Mouse (Mus musculus): ENCODE data around the gene Haus5. TPM values are rescaled to one million over a fixed set of nuclear protein-coding genes. Genes with fewer than 3 reads are reported as not detected.

Haus5 gene
- polyA plus RNA-seq, 1 experiment from 2014 or later: 57.7 TPM

DNA sequence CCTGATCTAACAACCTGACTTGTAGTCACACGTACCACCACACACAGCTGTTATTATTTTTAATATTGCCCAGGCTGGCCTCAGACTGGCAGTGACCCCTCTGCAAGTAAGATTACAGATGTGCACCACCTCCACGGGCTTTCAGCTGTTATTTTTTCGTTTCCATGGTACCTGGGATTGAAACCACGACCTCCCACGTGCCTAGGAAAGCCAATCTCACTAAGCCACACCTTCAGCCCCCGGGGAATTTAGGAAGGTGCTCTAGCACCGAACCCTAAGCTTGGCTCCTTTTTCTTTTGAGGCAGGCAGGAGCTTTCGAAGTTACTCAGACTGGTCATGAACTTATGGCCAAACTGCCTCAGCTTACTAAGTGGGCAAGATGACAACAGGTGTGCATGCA lies 60.4 kb downstream of the Haus5 start:
- no peaks in the 10 kb centered on the region for H3K27me3 ChIP-seq (ENCODE audit: control insufficient read depth, insufficient read depth, low read length)
- no peak for ATAC-seq (ENCODE audit: insufficient read depth, low FRiP score, low TSS enrichment)
- H3K4me1 ChIP-seq (ENCODE audit: control insufficient read depth, insufficient read depth, low read length): no peaks in the 10 kb centered on the region
- H3K4me3 ChIP-seq (ENCODE audit: low read depth, low read length): no peak overlapping the region
- H3K36me3 ChIP-seq (ENCODE audit: control insufficient read depth, insufficient read depth, low read length): no peaks in the 10 kb centered on the region
- H3K27ac ChIP-seq (ENCODE audit: low read depth, low read length): no peak overlapping the region
- 64% methylated on average over 8 of the region's 8 CpGs for WGBS
- no peak for DNase-seq (ENCODE audit: low spot score)
- H3K9me3 ChIP-seq (ENCODE audit: control insufficient read depth, low read length): no peaks in the 10 kb centered on the region
- no peak overlapping the region for H3K4me2 ChIP-seq (ENCODE audit: low read depth)
- H3K9ac ChIP-seq (ENCODE audit: low read length): no peak overlapping the region

Other genes with a start within 250 kb of the Haus5 start
- gene Hcst, start 245.1 kb downstream of the Haus5 start, polyA plus RNA-seq (2014; fragmentation: Nextera tagmentation; extraction: Ambion mirVana): not detected in 2 replicates
- 0.84 and 0.99 TPM in 2 replicates for gene Nfkbid, start 243.3 kb downstream of the Haus5 start, polyA plus RNA-seq (2014; fragmentation: Nextera tagmentation; extraction: Ambion mirVana)
- 150 and 165 TPM in 2 replicates for gene Aplp1, start 219.5 kb downstream of the Haus5 start, polyA plus RNA-seq (2014; fragmentation: Nextera tagmentation; extraction: Ambion mirVana)
- gene Kirrel2, start 207.3 kb downstream of the Haus5 start, polyA plus RNA-seq (2014; fragmentation: Nextera tagmentation; extraction: Ambion mirVana): 19.0 and 19.6 TPM in 2 replicates
- gene Nphs1, start 206.7 kb downstream of the Haus5 start, polyA plus RNA-seq (2014; fragmentation: Nextera tagmentation; extraction: Ambion mirVana): 1.8 and 3.4 TPM in 2 replicates
- gene Prodh2, start 171.4 kb downstream of the Haus5 start, polyA plus RNA-seq (2014; fragmentation: Nextera tagmentation; extraction: Ambion mirVana): not detected in 2 replicates
- gene Arhgap33, start 129.9 kb downstream of the Haus5 start, polyA plus RNA-seq (2014; fragmentation: Nextera tagmentation; extraction: Ambion mirVana): 48.8 and 51.1 TPM in 2 replicates
- gene Hspb6, start 112.8 kb downstream of the Haus5 start, polyA plus RNA-seq (2014; fragmentation: Nextera tagmentation; extraction: Ambion mirVana): 3.7 and 4.4 TPM in 2 replicates
- 8.6 and 12.1 TPM in 2 replicates for gene Proser3, start 112.7 kb downstream of the Haus5 start, polyA plus RNA-seq (2014; fragmentation: Nextera tagmentation; extraction: Ambion mirVana)
- 46.2 and 47.0 TPM in 2 replicates for gene Lin37, start 105.2 kb downstream of the Haus5 start, polyA plus RNA-seq (2014; fragmentation: Nextera tagmentation; extraction: Ambion mirVana)
- 90.6 and 95.5 TPM in 2 replicates for gene U2af1l4, start 101.7 kb downstream of the Haus5 start, polyA plus RNA-seq (2014; fragmentation: Nextera tagmentation; extraction: Ambion mirVana)
- gene Gm49396, start 101.7 kb downstream of the Haus5 start, polyA plus RNA-seq (2014; fragmentation: Nextera tagmentation; extraction: Ambion mirVana): 7.3 and 7.6 TPM in 2 replicates
- 97.8 and 106 TPM in 2 replicates for gene Psenen, start 101.4 kb downstream of the Haus5 start, polyA plus RNA-seq (2014; fragmentation: Nextera tagmentation; extraction: Ambion mirVana)
- gene Igflr1, start 99.6 kb downstream of the Haus5 start, polyA plus RNA-seq (2014; fragmentation: Nextera tagmentation; extraction: Ambion mirVana): 1.3 and 3.6 TPM in 2 replicates
- 11.5 and 11.9 TPM in 2 replicates for gene Kmt2b, start 76.3 kb downstream of the Haus5 start, polyA plus RNA-seq (2014; fragmentation: Nextera tagmentation; extraction: Ambion mirVana)
- gene Zbtb32, start 66.1 kb downstream of the Haus5 start, polyA plus RNA-seq (2014; fragmentation: Nextera tagmentation; extraction: Ambion mirVana): 0.18 TPM in 1 of 2 replicates, not detected in the other
- 4.8 TPM in 2 replicates for gene Upk1a, start 52.1 kb downstream of the Haus5 start, polyA plus RNA-seq (2014; fragmentation: Nextera tagmentation; extraction: Ambion mirVana)
- gene Cox6b1, start 38.8 kb downstream of the Haus5 start, polyA plus RNA-seq (2014; fragmentation: Nextera tagmentation; extraction: Ambion mirVana): 786 and 833 TPM in 2 replicates
- not detected in 2 replicates for gene Etv2, start 29.1 kb downstream of the Haus5 start, polyA plus RNA-seq (2014; fragmentation: Nextera tagmentation; extraction: Ambion mirVana)
- 133 and 134 TPM in 2 replicates for gene Rbm42, start 14.7 kb downstream of the Haus5 start, polyA plus RNA-seq (2014; fragmentation: Nextera tagmentation; extraction: Ambion mirVana)
- not detected in 2 replicates for gene Pmis2, start 6.6 kb upstream of the Haus5 start, polyA plus RNA-seq (2014; fragmentation: Nextera tagmentation; extraction: Ambion mirVana)
- 0.58 TPM in 1 of 2 replicates, not detected in the other for gene 2200002J24Rik, start 33.9 kb upstream of the Haus5 start, polyA plus RNA-seq (2014; fragmentation: Nextera tagmentation; extraction: Ambion mirVana)
- 0.81 and 0.84 TPM in 2 replicates for gene Atp4a, start 47.2 kb upstream of the Haus5 start, polyA plus RNA-seq (2014; fragmentation: Nextera tagmentation; extraction: Ambion mirVana)
- gene Tmem147, start 64.5 kb upstream of the Haus5 start, polyA plus RNA-seq (2014; fragmentation: Nextera tagmentation; extraction: Ambion mirVana): 167 and 172 TPM in 2 replicates
- 0.27 and 0.88 TPM in 2 replicates for gene Gapdhs, start 78.7 kb upstream of the Haus5 start, polyA plus RNA-seq (2014; fragmentation: Nextera tagmentation; extraction: Ambion mirVana)
- gene Sbsn, start 86.5 kb upstream of the Haus5 start, polyA plus RNA-seq (2014; fragmentation: Nextera tagmentation; extraction: Ambion mirVana): 0.09 and 0.74 TPM in 2 replicates
- not detected in 2 replicates for gene Dmkn, start 98.8 kb upstream of the Haus5 start, polyA plus RNA-seq (2014; fragmentation: Nextera tagmentation; extraction: Ambion mirVana)
- gene Krtdap, start 122.9 kb upstream of the Haus5 start, polyA plus RNA-seq (2014; fragmentation: Nextera tagmentation; extraction: Ambion mirVana): not detected in 2 replicates
- not detected in 2 replicates for gene Ffar2, start 158.8 kb upstream of the Haus5 start, polyA plus RNA-seq (2014; fragmentation: Nextera tagmentation; extraction: Ambion mirVana)
- not detected in 2 replicates for gene Ffar3, start 191.2 kb upstream of the Haus5 start, polyA plus RNA-seq (2014; fragmentation: Nextera tagmentation; extraction: Ambion mirVana)
- 0.05 TPM in 1 of 2 replicates, not detected in the other for gene Ffar1, start 196.6 kb upstream of the Haus5 start, polyA plus RNA-seq (2014; fragmentation: Nextera tagmentation; extraction: Ambion mirVana)
- 0.05 TPM in 1 of 2 replicates, not detected in the other for gene Cd22, start 215.3 kb upstream of the Haus5 start, polyA plus RNA-seq (2014; fragmentation: Nextera tagmentation; extraction: Ambion mirVana)
- 0.16 and 0.41 TPM in 2 replicates for gene Mag, start 249.9 kb upstream of the Haus5 start, polyA plus RNA-seq (2014; fragmentation: Nextera tagmentation; extraction: Ambion mirVana)